Mouse (Mus musculus) lung, adult 2 months (tissue): Measurements from ENCODE around the gene Pitpnm1. TPM values are rescaled to one million over a fixed set of nuclear protein-coding genes. Genes with fewer than 3 reads are reported as not detected.
"Not testable (repeated sequence)": the region's sequence is repeated elsewhere in the genome, so short reads cannot be mapped to it uniquely, and the experiment has no call there.

ENCODE experiments used
- DNase-seq: peaks from one replicate; pipeline ENCODE4 v3.0.0; 2022
- H3K4me1 ChIP-seq: fragments of 200-500 bp; 2 replicates; pipeline ENCODE4 v1.6.1; 2011; ENCODE audit warnings: low read length; ENCODE audit not compliant: control insufficient read depth, insufficient read depth
- H3K4me3 ChIP-seq: fragments of 200-500 bp; replicated peaks from 2 replicates; pipeline ENCODE3; 2011; ENCODE audit warnings: low read depth, mild to moderate bottlenecking, control low read depth, low read length; ENCODE audit errors: extremely low read depth
- CTCF ChIP-seq: fragments of 200-500 bp; IDR thresholded peaks from 2 replicates; pipeline ENCODE4 v1.5.1; 2011; ENCODE audit warnings: mild to moderate bottlenecking, low read length, control low read depth; ENCODE audit not compliant: insufficient read depth
- POLR2A ChIP-seq: fragments of 200-500 bp; IDR thresholded peaks from 2 replicates; pipeline ENCODE4 v1.6.1; 2011; ENCODE audit warnings: low read depth, mild to moderate bottlenecking, control low read depth, low read length, borderline replicate concordance; ENCODE audit errors: extremely low read depth
- WGBS: fragments of 180-500 bp; shearing (Covaris S2); methylation state at CpG from one replicate; pipeline ENCODE4 v1.1.7; 2018; 5-methylcytosine and 5-hydroxymethylcytosine counted together
- polyA plus RNA-seq: library from polyadenylated mRNA; depleted of rRNA; stranded (reverse); fragments of >200 nt; gene quantifications from 2 replicates; pipeline ENCODE4 v1.2.3, GENCODE M21; 2012

Pitpnm1 gene
- polyA plus RNA-seq, 1 experiment: 163 TPM

- Histone ChIP-seq H3K4me3 (no peak overlapping the region), H3K4me1 (peaks cover 15% of the 10 kb centered on the region; the same call in 1 of the 2 replicates)
- no peak for TF ChIP-seq POLR2A
- no peak for TF ChIP-seq CTCF
- DNase-seq: no peak
- 68% methylated on average over 7 of the region's 7 CpGs for WGBS
Observed at GRCm38 (mm10) chr19:4122411-4123370, 22.9 kb downstream of the Pitpnm1 start.

DNA sequence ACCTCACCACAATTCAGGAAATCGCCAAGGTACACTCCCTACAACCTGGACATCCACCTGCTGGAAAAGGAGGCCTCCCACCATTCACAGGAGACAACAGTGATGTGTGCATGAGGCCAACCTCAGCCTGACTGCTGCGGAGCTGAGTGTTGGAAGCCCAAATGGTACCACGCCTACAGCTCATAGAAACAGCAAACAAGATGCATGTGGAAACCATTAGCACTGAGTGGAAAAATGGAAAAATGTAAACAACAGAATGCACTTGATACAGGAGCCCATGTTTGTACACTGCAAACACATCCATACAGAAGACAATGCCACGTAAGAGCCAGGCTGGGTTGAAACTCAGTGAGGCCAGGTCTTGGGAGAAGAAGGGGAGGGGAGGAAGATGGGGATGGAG lies 24.6 kb downstream of the Pitpnm1 start:
- no peak for DNase-seq
- H3K4me3 ChIP-seq: no peak overlapping the region
- 70% methylated on average over 4 of the region's 4 CpGs for WGBS
- peaks cover 15% of the 10 kb centered on the region; the same call in 1 of the 2 replicates for H3K4me1 ChIP-seq
- TF ChIP-seq POLR2A (no peak), CTCF (no peak)

- 5% methylated on average over 4 of the region's 4 CpGs for WGBS
- peak overlapping the region; percentile 55 for H3K4me3 ChIP-seq
- not testable (repeated sequence) for DNase-seq
- peaks cover 15% of the 10 kb centered on the region; the same call in 1 of the 2 replicates for H3K4me1 ChIP-seq
Observed at GRCm38 (mm10) chr19:4125268-4125667, 25.5 kb downstream of the Pitpnm1 start.

- H3K4me1 ChIP-seq: peaks cover 10% of the 10 kb centered on the region; the same call in 1 of the 2 replicates
- WGBS: 1% methylated on average over 61 of the region's 64 CpGs
- peak within 1 kb of the TSS; percentile 78 for H3K4me3 ChIP-seq
- 0 out of 2 replicates have a peak, but pooled peaks have one; percentile 35 for TF ChIP-seq POLR2A
- TF ChIP-seq CTCF: peak; percentile 37
- DNase-seq: peak; percentile 96
Observed at GRCm38 (mm10) chr19:4125741-4126696, 26.2 kb downstream of the Pitpnm1 start, which contains the start of gene Aip. Gene Aip, minus strand, starts transcription at chr19:4125858.

DNA sequence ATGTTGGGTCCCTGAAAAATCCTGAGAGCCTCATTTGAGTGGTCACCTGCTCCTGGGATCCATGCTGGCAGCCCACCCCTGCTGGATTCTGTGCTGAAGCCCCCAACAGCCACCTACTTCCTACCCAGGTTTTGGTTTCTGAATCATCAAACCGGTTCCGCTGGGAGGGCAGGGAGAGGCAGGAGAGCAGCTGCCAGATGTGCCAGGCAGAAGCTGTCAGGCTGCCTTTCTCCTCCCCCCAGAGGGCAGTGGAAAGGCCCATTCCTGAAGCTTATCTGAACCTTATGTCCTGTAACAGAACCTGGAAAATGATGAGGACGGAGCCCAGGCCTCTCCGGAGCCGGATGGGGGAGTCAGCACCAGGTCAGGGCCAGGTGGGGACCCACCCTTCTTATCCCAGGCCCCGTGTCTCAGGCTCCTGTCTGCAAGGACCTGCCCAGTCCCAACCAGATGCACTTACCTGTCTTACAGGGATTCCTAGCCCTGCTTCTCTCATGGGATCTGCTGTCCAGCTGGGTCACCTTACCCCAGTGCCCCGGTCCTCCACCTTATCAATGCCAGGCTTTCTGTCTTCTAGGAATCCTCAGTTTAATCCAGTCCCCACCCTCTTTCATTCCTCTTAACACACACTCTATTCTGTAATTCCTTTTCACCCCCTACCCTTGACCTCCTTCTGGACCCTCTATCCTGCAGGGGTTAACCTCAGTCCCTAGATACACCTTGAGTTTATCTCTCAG lies 27.1 kb downstream of the Pitpnm1 start:
- H3K4me3 ChIP-seq: no peak overlapping the region
- no peak for TF ChIP-seq CTCF
- no peak for TF ChIP-seq POLR2A
- peaks cover 10% of the 10 kb centered on the region; the same call in 1 of the 2 replicates for H3K4me1 ChIP-seq
- 42% methylated on average over 7 of the region's 7 CpGs for WGBS
- DNase-seq: peak; percentile 39

DNA sequence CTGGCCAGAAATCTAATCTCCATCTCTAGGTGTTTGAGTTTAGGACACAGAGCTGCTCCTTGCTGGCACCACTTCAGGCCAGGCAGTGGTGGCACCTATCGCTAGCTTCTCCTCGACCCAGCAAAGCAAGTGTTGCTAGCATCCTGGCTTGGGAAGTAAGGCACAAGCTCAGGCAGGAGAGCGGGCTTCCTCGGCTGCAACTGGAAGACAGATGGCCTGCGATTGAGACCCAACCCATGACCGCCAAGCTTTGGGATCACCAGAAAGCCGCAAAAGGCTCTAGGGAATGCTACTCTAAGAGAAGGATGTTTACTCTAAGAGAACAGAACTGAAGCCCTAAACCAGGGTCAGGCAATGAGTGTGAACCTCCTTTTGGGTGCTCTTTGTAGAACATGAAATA lies 29.7 kb downstream of the Pitpnm1 start:
- DNase-seq: no peak
- WGBS: 85% methylated on average over 7 of the region's 7 CpGs
- Histone ChIP-seq H3K4me1 (peaks cover 10% of the 10 kb centered on the region; the same call in 1 of the 2 replicates), H3K4me3 (no peak overlapping the region)
- TF ChIP-seq POLR2A: no peak
- TF ChIP-seq CTCF: no peak

GRCm38 (mm10) chr19:4130106-4130505 lies 30.3 kb downstream of the Pitpnm1 start:
- Histone ChIP-seq H3K4me3 (no peak overlapping the region), H3K4me1 (peaks cover 10% of the 10 kb centered on the region; the same call in 1 of the 2 replicates)
- DNase-seq: no peak
- WGBS: 79% methylated on average over 4 of the region's 4 CpGs
- TF ChIP-seq POLR2A (no peak), CTCF (no peak)

- TF ChIP-seq CTCF: no peak
- TF ChIP-seq POLR2A: no peak
- 87% methylated on average over 5 of the region's 5 CpGs for WGBS
- peaks cover 7% of the 10 kb centered on the region; the same call in 1 of the 2 replicates for H3K4me1 ChIP-seq
- no peak overlapping the region for H3K4me3 ChIP-seq
- no peak for DNase-seq
Observed at GRCm38 (mm10) chr19:4131075-4131474, 31.3 kb downstream of the Pitpnm1 start.

DNA sequence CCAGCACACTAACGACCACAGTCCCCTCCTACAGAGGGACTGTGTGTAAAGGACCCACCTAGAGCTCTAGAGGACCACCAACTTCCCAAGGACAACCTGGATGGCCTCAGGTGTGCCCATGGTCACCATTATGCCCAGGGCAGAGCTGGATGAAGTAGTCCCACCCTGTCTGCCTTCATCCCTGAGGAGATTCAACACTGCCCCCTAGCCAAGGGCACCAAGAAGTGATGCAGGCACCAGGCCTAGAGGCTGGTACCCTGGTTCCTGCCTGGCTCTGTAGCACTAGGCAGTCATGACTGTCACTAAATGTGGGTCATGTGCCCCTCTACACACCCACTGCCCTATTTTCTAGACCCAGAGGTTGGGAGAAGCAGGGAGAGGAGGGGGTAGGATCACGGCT lies 32.0 kb downstream of the Pitpnm1 start:
- H3K4me3 ChIP-seq: no peak overlapping the region
- no peak for DNase-seq
- WGBS: 86% methylated on average over 2 of the region's 2 CpGs
- TF ChIP-seq POLR2A: no peak
- TF ChIP-seq CTCF: no peak
- H3K4me1 ChIP-seq: peaks cover 4% of the 10 kb centered on the region; the same call in 1 of the 2 replicates
